Mouse (Mus musculus) G1E (cell line): ENCODE measurements around the gene Pla2g15. TPM values are rescaled to one million over a fixed set of nuclear protein-coding genes. Genes with fewer than 3 reads are reported as not detected.

Experiments
- ATAC-seq: 2 replicates; pipeline ENCODE4 v1.8.0; 2016; ENCODE audit warnings: mild to moderate bottlenecking; ENCODE audit not compliant: insufficient number of reproducible peaks, poor library complexity, low FRiP score, severe bottlenecking; ENCODE audit errors: extremely low read depth
- DNase-seq: peaks from one replicate; pipeline ENCODE4 v3.0.0; 2012; ENCODE audit warnings: low spot score
- H3K27me3 ChIP-seq: 2 replicates; pipeline ENCODE4 v1.6.1; 2012; ENCODE audit warnings: mild to moderate bottlenecking, low read length, inconsistent platforms; ENCODE audit not compliant: insufficient read depth
- H3K36me3 ChIP-seq: replicated peaks from 2 replicates; pipeline ENCODE3; 2012; ENCODE audit warnings: mild to moderate bottlenecking, inconsistent platforms
- H3K4me1 ChIP-seq: 2 replicates; pipeline ENCODE4 v1.6.1; 2012; ENCODE audit warnings: low read depth, low read length, inconsistent platforms, mixed read lengths; ENCODE audit not compliant: insufficient read depth
- H3K4me3 ChIP-seq: 2 replicates; pipeline ENCODE4 v1.5.1; 2012; ENCODE audit warnings: low read depth, mild to moderate bottlenecking, inconsistent platforms, low read length, moderate library complexity, mixed read lengths
- H3K9me3 ChIP-seq: replicated peaks from 2 replicates; pipeline ENCODE4 v1.6.1; 2012; ENCODE audit warnings: inconsistent platforms
- CTCF ChIP-seq: IDR thresholded peaks from 2 replicates; pipeline ENCODE4 v1.5.1; 2012; ENCODE audit warnings: low read depth, low read length, inconsistent platforms, mixed read lengths
- GATA1 ChIP-seq: IDR thresholded peaks from 2 replicates; pipeline ENCODE4 v1.6.1; 2012; ENCODE audit warnings: borderline replicate concordance, low read length, inconsistent platforms, mixed read lengths
- GATA2 ChIP-seq: IDR thresholded peaks from 2 replicates; pipeline ENCODE4 v1.6.1; 2012; ENCODE audit warnings: low read depth, low read length, inconsistent platforms, borderline replicate concordance
- POLR2AphosphoS5 ChIP-seq: IDR thresholded peaks from 2 replicates; pipeline ENCODE4 v1.6.1; 2012; ENCODE audit warnings: low read depth, low read length, inconsistent platforms; ENCODE audit not compliant: insufficient replicate concordance
- TAL1 ChIP-seq: conservative IDR thresholded peaks from 2 replicates; pipeline ENCODE4 v1.6.1; 2012; ENCODE audit warnings: low read depth, low read length, inconsistent platforms, mixed read lengths
- polyA plus RNA-seq: library from polyadenylated mRNA; stranded (reverse); fragments of >175 nt; gene quantifications from 2 replicates; pipeline ENCODE4 v1.2.3, GENCODE M21; 2012
- total RNA-seq, 2 experiments: library from RNA; stranded (forward) in 1 of 2; stranded (reverse) in 1 of 2; fragments of 200-1000 nt in 1 of 2; fragments of >200 nt in 1 of 2; fragmentation: Nextera tagmentation in 1 of 2; gene quantifications; 2 replicates each; pipeline ENCODE4 v1.2.3; 2014 to 2017

Pla2g15 gene
- total and polyA plus RNA-seq, 3 experiments = 0.39 to 0.55 TPM; not detected in 1

DNA sequence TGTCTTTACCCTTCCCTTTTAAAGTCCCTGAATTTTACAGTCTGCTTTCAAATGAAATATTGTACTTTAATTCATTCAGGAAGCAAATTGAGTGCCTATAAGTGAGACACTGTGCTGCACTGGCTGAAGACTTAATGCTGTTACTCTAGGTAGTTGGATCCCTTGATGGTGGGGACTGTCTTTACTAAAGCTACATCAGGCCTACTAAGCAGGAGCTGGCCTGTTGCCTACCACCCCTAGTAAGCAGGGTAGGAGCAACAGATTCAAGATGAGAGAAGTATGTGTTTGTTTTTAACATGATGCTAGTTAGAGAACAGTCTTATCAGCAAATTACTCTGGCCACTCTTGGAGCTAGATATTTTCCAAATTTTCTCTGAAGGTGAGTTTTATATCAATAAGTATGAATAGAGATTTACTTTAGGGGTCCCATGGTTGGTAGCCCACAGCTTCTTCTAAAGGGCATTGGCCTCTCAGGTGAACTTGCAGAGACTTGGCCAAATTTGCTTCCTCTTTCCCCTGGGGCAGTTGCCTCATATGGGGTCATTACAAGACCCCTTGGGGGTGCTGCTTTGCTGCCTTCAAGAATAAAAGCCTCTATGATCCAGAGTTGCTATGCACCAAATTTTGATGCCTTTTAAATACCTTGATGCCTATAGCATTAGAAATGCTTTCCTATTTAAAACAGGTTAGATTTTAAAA lies 20.8 kb upstream of the Pla2g15 start:
- Histone ChIP-seq H3K4me3 (no peak overlapping the region), H3K9me3 (no peaks in the 10 kb centered on the region), H3K27me3 (peaks cover 7% of the 10 kb centered on the region; the same call in 1 of the 2 replicates), H3K4me1 (peaks cover 9% of the 10 kb centered on the region), H3K36me3 (peaks cover 91% of the 10 kb centered on the region)
- TF ChIP-seq TAL1 (no peak), POLR2AphosphoS5 (no peak), CTCF (no peak), GATA2 (no peak), GATA1 (no peak)
- no peak for DNase-seq
- no peak for ATAC-seq

DNA sequence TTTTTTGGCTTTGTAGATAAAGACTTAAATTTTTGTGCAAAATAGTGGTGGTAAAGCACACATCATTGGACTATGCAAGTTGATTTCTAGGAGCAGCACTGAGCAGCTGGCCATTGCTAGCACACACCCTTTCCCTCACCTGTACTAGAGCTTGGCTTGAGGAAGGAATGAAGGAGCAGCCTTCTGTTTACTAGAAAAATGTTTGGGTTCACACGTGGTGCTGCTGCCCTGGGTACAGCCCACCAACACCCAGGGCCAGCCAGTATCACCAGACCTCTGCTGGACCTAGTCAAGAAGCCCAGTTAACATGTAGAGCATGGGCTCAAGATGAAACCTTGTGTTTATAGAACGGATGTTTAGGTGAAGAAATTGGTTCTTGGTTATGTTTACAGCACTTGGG lies 20.2 kb upstream of the Pla2g15 start:
- no peaks in the 10 kb centered on the region for H3K9me3 ChIP-seq
- peaks cover 86% of the 10 kb centered on the region for H3K36me3 ChIP-seq
- ATAC-seq = no peak
- no peak overlapping the region for H3K4me3 ChIP-seq
- H3K4me1 ChIP-seq = peaks cover 9% of the 10 kb centered on the region
- no peak for TF ChIP-seq POLR2AphosphoS5
- TF ChIP-seq TAL1 = no peak
- no peak for TF ChIP-seq CTCF
- TF ChIP-seq GATA2 = no peak
- no peak for TF ChIP-seq GATA1
- no peak for DNase-seq
- H3K27me3 ChIP-seq = peaks cover 13% of the 10 kb centered on the region

DNA sequence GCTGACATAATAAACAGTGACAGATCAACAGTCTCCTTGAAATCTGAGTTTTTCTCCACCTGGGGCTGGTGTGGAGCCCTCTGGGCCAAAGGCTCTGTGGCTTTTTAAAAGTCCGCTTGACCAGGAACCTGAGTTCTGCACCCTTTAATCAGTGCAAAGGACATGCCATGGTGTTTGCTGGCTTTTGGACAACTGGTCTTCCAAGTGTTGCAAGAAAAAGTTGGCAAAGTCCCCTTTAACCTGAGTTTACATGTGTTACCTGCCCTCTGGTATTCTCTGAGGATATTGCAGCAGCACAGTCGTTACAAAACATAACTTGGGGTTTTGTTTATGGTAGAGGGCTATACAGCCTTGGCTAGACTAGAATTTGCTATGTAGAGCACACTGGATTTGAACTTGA lies 19.7 kb upstream of the Pla2g15 start:
- H3K36me3 ChIP-seq = peaks cover 84% of the 10 kb centered on the region
- no peak for DNase-seq
- no peaks in the 10 kb centered on the region for H3K9me3 ChIP-seq
- no peak overlapping the region for H3K4me3 ChIP-seq
- no peak for ATAC-seq
- TF ChIP-seq GATA1 (no peak), CTCF (no peak), GATA2 (no peak), TAL1 (no peak), POLR2AphosphoS5 (no peak)
- peaks cover 18% of the 10 kb centered on the region for H3K27me3 ChIP-seq
- peaks cover 10% of the 10 kb centered on the region for H3K4me1 ChIP-seq

DNA sequence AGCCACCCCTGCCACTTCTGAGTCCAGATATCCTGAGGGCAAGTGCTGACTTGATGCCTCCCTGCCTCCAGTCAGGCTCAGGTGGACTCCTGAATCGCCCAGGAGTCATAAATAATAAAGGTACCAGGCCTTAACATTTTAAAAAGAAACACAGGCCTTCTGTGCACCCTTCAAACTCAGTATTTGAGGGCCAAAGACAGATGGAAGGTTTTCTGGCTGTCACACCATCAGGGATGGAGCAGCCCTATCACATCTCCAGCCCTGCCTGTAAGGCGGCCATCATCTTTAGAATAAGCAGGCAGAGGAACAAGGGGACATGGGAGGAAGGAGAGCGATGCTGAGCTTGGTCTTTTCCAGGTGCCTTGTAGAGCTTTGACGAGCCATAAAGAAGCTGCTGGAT lies 19.2 kb upstream of the Pla2g15 start:
- peaks cover 15% of the 10 kb centered on the region for H3K4me1 ChIP-seq

DNA sequence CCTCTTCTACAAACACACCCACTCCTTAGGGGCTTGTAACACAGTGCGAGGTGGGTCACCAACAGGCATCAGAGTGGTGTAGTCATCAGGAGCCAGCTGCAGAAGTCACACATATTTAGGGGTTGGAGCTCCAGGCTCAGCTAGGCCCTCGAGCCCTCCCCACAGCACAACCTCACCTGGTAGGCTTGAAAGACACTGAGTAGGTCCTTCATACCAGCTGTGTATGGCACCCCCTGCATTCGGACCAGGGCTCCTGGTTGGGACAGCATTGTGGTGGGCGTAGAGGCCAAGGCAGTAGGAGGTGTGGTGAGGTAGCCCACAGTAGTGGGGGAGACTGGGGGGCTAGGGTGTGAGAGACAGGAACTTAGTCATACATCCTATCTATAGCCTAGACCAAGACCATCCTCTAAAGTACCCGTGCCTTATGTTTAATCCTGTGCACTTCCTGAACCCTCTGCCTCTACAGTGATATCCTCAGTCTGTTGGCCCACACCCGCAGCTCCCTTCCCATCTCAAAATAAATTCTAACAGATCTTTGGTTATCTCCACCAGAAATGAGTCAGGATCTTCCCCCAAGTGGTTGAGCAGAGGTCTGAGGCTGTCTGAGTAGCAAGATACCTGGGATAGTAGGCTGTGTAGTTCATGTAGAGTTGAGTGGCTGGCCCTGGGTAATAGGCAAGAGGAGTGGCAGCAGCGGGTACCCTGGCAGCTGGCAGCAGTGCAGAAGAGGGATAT lies 18.5 kb upstream of the Pla2g15 start:
- Histone ChIP-seq H3K4me3 (no peak overlapping the region), H3K9me3 (no peaks in the 10 kb centered on the region; the same call in 1 of the 2 replicates), H3K4me1 (peaks cover 21% of the 10 kb centered on the region), H3K36me3 (peaks cover 77% of the 10 kb centered on the region), H3K27me3 (peaks cover 30% of the 10 kb centered on the region)
- DNase-seq (no peak), ATAC-seq (no peak)
- TF ChIP-seq POLR2AphosphoS5 (no peak), GATA2 (no peak), CTCF (no peak), GATA1 (no peak)

More for the DNA sequence above, 19.2 kb upstream of the Pla2g15 start:
- DNase-seq (no peak), ATAC-seq (no peak)
- no peaks in the 10 kb centered on the region for H3K9me3 ChIP-seq
- H3K4me3 ChIP-seq = no peak overlapping the region
- peaks cover 83% of the 10 kb centered on the region for H3K36me3 ChIP-seq
- peaks cover 23% of the 10 kb centered on the region for H3K27me3 ChIP-seq
- TF ChIP-seq POLR2AphosphoS5 = no peak

DNA sequence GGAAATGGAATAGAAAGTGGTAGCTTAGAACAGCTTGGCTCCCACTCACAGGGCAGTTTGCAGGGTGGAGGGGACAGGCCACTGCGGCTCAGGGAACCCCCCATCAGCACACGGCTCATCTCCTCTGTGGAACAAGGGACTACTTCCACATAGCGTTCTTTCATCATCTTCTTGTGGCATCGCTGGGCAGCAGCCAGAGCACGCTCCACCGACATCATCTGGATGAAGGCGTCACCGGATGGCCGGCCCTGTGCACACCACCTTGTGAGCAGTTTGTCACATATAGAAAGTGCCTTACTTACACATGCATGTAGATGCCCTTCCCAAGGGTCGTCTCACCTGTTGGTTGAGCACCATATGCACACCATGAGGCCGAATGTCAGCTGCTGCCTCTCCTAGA lies 17.8 kb upstream of the Pla2g15 start:
- peaks cover 70% of the 10 kb centered on the region for H3K36me3 ChIP-seq
- H3K27me3 ChIP-seq = peaks cover 37% of the 10 kb centered on the region
- H3K4me3 ChIP-seq = no peak overlapping the region
- ATAC-seq (no peak), DNase-seq (no peak)
- peaks cover 24% of the 10 kb centered on the region for H3K4me1 ChIP-seq
- no peaks in the 10 kb centered on the region; the same call in 1 of the 2 replicates for H3K9me3 ChIP-seq
- TF ChIP-seq TAL1 (no peak), CTCF (no peak), GATA2 (no peak), GATA1 (no peak), POLR2AphosphoS5 (no peak)
